Mouse (Mus musculus) mouse embryonic stem cell (cell line): ENCODE measurements around the gene Oxtr.

Experiments used
- in situ Hi-C, 2 experiments: fragments of 300-500 bp; cut with MboI; formaldehyde crosslinking; loops; 1 replicate in 1 of 2; 3 replicates in 1 of 2; pipeline ENCODE4 v1.14.3; 2019 to 2020; ENCODE audit warnings: low sequenced_read_pairs in 2 of 2, low pct_unique_long_range_greater_than_20kb in 1 of 2, mixed read lengths in 1 of 2; ENCODE audit not compliant: unreplicated experiment in 1 of 2

Gene Oxtr

GRCm38 (mm10) chr6:112490625-112491242 lies 991 bp upstream of the Oxtr start:
- in situ Hi-C loops, result no loop called here

- in situ Hi-C loops, result no loop called here
Observed at GRCm38 (mm10) chr6:112489181-112489909, 398 bp downstream of the Oxtr start.

- in situ Hi-C loops, result no loop called here
Observed at GRCm38 (mm10) chr6:112488821-112489180, 942 bp downstream of the Oxtr start.

- in situ Hi-C loops, result no loop called here
Observed at GRCm38 (mm10) chr6:112487993-112488392, 1.8 kb downstream of the Oxtr start.

GRCm38 (mm10) chr6:112484316-112484715 lies 5.4 kb downstream of the Oxtr start:
- in situ Hi-C loops, result no loop called here

GRCm38 (mm10) chr6:112479861-112480260 lies 9.9 kb downstream of the Oxtr start:
- in situ Hi-C loops, result no loop called here

GRCm38 (mm10) chr6:112471644-112472043 lies 18.1 kb downstream of the Oxtr start:
- in situ Hi-C loops, result no loop called here

- in situ Hi-C loops, result no loop called here
Observed at GRCm38 (mm10) chr6:112466001-112466400, 23.7 kb downstream of the Oxtr start.

GRCm38 (mm10) chr6:112465441-112465840 lies 24.3 kb downstream of the Oxtr start:
- in situ Hi-C loops, result no loop called here

GRCm38 (mm10) chr6:112463331-112463730 lies 26.4 kb downstream of the Oxtr start:
- in situ Hi-C loops, result no loop called here

- in situ Hi-C loops, result no loop called here
Observed at GRCm38 (mm10) chr6:112461459-112461858, 28.3 kb downstream of the Oxtr start.

GRCm38 (mm10) chr6:112459341-112459749 lies 30.4 kb downstream of the Oxtr start, which contains the start of gene Cav3:
Gene Cav3, plus strand, starts transcription at chr6:112459505.
- in situ Hi-C loops, result no loop called here

GRCm38 (mm10) chr6:112445675-112446074 lies 44.1 kb downstream of the Oxtr start:
- in situ Hi-C loops, result no loop called here

GRCm38 (mm10) chr6:112426018-112426732 lies 63.6 kb downstream of the Oxtr start:
- in situ Hi-C loops, result no loop called here

- in situ Hi-C loops, result no loop called here
Observed at GRCm38 (mm10) chr6:112423746-112424501, 65.8 kb downstream of the Oxtr start.
